Mouse (Mus musculus): ENCODE results near the gene AY074887. TPM values are rescaled to one million over a fixed set of nuclear protein-coding genes. Genes with fewer than 3 reads are reported as not detected.

Gene AY074887
- polyA plus RNA-seq (2014; fragmentation: Nextera tagmentation; extraction: Ambion mirVana), result 0.79 and 0.81 TPM in 2 replicates

DNA sequence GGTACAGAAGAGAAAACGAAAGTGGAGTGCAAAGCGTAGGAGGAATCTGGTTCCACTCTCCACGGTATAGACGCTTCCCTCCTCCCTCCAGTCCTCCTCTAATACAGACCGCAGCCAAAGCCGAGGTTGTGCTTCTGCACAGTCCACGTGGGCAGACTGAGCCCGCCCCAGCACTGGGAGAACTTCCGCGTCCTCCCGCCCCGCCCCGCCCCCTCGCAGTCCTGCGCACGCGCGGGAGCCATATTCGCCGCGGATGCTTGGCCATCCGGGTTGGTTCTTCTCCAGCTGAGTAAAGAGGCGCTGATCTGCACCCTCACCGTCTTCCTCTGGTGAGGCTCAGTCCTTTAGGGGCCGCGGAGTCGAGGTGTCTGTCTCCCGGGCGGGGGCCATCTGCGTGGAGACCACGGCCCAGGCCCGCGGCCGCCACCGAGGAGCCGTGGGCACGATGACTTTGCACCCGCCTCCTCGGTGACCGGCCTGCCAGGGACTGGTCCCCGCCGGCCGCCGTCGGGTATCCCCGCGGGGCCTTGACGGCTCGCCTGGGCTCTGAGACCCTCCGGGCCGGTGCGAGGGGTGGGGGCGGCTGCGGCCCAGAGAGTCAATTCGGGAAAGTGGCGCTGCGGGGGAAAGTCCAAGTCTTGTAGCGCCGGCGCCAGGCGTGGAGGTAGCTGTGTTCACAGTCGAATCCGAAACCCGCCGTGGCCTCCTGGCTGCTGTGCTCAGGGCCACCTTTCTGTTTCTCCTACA lies at the start of gene AY074887, which contains the start of gene Psma4:
AY074887 (minus strand) TSS at position 424 of the 747 bp plus-strand sequence.
Psma4 (plus strand) TSS at position 216 of the 747 bp plus-strand sequence.
- Histone ChIP-seq H3K9me3 (ENCODE audit: control insufficient read depth, low read length) (no peaks in the 10 kb centered on the region), H3K9ac (ENCODE audit: low read length) (peak within 1 kb of the TSS; percentile 87), H3K27ac (ENCODE audit: low read depth, low read length) (peak within 1 kb of the TSS; percentile 82), H3K4me2 (peak within 1 kb of the TSS; percentile 76), H3K4me3 (ENCODE audit: low read depth, low read length) (peak within 1 kb of the TSS; percentile 85), H3K36me3 (ENCODE audit: control insufficient read depth, insufficient read depth, low read length) (peaks cover 7% of the 10 kb centered on the region; the same call in 1 of the 2 replicates), H3K27me3 (ENCODE audit: control insufficient read depth, insufficient read depth, low read length) (no peaks in the 10 kb centered on the region), H3K4me1 (ENCODE audit: control insufficient read depth, insufficient read depth, low read length) (peaks cover 9% of the 10 kb centered on the region)
- under 1% methylated on average over 57 of the region's 65 CpGs for WGBS
- ATAC-seq (ENCODE audit: low FRiP score) (peak; percentile 100), DNase-seq (ENCODE audit: low spot score, missing footprints) (peak; percentile 100)

DNA sequence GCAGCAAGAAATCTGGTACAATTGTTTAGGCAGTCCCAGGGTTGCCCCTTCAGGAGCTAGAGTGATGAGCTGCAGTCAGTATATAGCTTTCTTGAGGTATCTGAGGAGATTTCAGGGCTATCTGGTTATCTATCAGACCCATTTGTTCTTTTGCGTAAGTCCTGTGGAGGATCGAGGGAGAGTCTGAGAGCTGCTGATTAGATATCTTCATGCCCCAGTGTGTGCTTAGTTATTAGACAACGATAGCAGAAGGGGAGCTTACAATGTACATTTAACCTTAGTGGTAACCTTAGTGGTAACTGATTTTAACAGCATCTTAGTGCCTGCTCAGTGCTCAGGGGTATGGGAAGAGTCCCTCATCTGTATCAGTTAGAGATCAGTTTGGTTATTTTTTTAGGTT lies 44.8 kb upstream of the AY074887 start:
- Histone ChIP-seq H3K4me3 (ENCODE audit: low read depth, low read length) (no peak overlapping the region), H3K36me3 (ENCODE audit: control insufficient read depth, insufficient read depth, low read length) (no peaks in the 10 kb centered on the region), H3K4me1 (ENCODE audit: control insufficient read depth, insufficient read depth, low read length) (no peaks in the 10 kb centered on the region), H3K27ac (ENCODE audit: low read depth, low read length) (no peak overlapping the region), H3K27me3 (ENCODE audit: control insufficient read depth, insufficient read depth, low read length) (no peaks in the 10 kb centered on the region), H3K9me3 (ENCODE audit: control insufficient read depth, low read length) (no peaks in the 10 kb centered on the region), H3K4me2 (no peak overlapping the region), H3K9ac (ENCODE audit: low read length) (no peak overlapping the region)
- ATAC-seq (ENCODE audit: low FRiP score) (no peak), DNase-seq (ENCODE audit: low spot score, missing footprints) (peak; percentile 17)
- WGBS, result 86% methylated on average over 3 of the region's 3 CpGs

DNA sequence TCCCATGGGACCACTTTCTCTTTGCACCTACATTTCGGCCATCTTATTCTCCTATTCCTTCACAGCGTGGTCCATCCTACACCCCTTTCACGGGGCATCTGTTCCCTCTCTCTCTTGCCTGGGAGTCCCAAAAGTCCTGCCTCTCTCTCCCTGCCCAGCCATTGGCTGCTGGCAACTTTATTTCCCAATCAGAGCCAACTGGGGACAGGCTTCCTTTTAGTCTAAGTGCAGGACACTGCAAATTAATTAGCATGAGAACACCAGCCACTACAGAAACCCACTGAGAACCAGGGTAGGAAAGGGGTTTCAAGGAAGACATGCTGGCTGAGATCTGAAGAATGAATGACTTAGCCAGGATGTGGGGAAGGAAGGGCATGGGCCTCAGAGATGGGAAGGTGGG lies 43.6 kb upstream of the AY074887 start:
- H3K9me3 ChIP-seq (ENCODE audit: control insufficient read depth, low read length), result no peaks in the 10 kb centered on the region
- no peaks in the 10 kb centered on the region for H3K27me3 ChIP-seq (ENCODE audit: control insufficient read depth, insufficient read depth, low read length)
- H3K36me3 ChIP-seq (ENCODE audit: control insufficient read depth, insufficient read depth, low read length), result no peaks in the 10 kb centered on the region
- 36% methylated on average over 3 of the region's 3 CpGs for WGBS
- DNase-seq (ENCODE audit: low spot score, missing footprints) (no peak), ATAC-seq (ENCODE audit: low FRiP score) (no peak)
- no peak overlapping the region for H3K4me2 ChIP-seq
- H3K9ac ChIP-seq (ENCODE audit: low read length), result no peak overlapping the region
- no peak overlapping the region for H3K27ac ChIP-seq (ENCODE audit: low read depth, low read length)
- no peaks in the 10 kb centered on the region for H3K4me1 ChIP-seq (ENCODE audit: control insufficient read depth, insufficient read depth, low read length)
- H3K4me3 ChIP-seq (ENCODE audit: low read depth, low read length), result no peak overlapping the region

DNA sequence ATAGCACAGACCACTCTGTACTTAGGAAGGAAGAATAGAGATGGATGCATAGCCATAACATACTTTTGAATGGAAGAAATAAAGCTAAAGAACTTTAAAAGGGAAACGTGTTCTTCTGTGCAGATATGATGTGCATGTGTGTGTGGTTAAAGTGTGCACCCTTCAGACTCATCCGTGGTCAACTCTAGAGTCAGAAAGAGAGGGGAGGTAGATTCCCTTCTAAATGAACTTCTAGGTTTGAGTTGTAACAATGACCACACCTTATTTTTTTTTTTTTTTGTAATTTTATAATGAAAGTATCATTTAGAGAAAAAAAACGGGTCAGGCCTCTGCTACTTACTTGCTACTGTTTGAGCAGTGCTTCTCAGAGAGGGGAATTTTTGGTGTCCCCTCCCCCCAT lies 39.6 kb upstream of the AY074887 start:
- DNase-seq (ENCODE audit: low spot score, missing footprints) (no peak), ATAC-seq (ENCODE audit: low FRiP score) (no peak)
- Histone ChIP-seq H3K36me3 (ENCODE audit: control insufficient read depth, insufficient read depth, low read length) (no peaks in the 10 kb centered on the region), H3K27ac (ENCODE audit: low read depth, low read length) (no peak overlapping the region), H3K9ac (ENCODE audit: low read length) (no peak overlapping the region), H3K4me3 (ENCODE audit: low read depth, low read length) (no peak overlapping the region), H3K4me1 (ENCODE audit: control insufficient read depth, insufficient read depth, low read length) (no peaks in the 10 kb centered on the region), H3K9me3 (ENCODE audit: control insufficient read depth, low read length) (no peaks in the 10 kb centered on the region), H3K4me2 (no peak overlapping the region), H3K27me3 (ENCODE audit: control insufficient read depth, insufficient read depth, low read length) (no peaks in the 10 kb centered on the region)
- WGBS, result 85% methylated on average over 3 of the region's 3 CpGs

DNA sequence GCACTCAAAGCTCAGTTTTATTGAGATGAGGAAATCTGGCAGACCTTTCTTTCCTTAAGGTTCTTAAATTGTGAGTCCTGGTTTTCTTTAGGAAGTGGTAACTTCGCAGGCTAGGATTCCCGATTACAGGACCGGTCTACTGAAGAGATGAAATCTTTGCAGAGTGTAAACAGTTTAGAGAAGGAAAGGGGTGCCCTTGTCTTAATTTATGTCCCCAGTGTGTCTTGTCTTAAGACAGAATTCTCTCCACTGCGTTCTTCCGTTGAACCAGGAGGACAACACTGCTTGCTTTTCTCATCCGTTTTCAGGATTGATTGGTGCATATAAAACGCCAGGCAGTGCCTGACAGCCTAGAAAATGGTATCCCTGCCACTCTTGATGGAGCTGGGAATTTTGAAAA lies 31.6 kb upstream of the AY074887 start:
- H3K4me2 ChIP-seq, result peak overlapping the region; percentile 89
- ATAC-seq (ENCODE audit: low FRiP score), result no peak
- peak; percentile 91 for DNase-seq (ENCODE audit: low spot score, missing footprints)
- H3K36me3 ChIP-seq (ENCODE audit: control insufficient read depth, insufficient read depth, low read length), result no peaks in the 10 kb centered on the region
- H3K27me3 ChIP-seq (ENCODE audit: control insufficient read depth, insufficient read depth, low read length), result peaks cover 13% of the 10 kb centered on the region
- no peaks in the 10 kb centered on the region for H3K9me3 ChIP-seq (ENCODE audit: control insufficient read depth, low read length)
- H3K9ac ChIP-seq (ENCODE audit: low read length), result no peak overlapping the region
- H3K4me1 ChIP-seq (ENCODE audit: control insufficient read depth, insufficient read depth, low read length), result peaks cover 10% of the 10 kb centered on the region; the same call in 1 of the 2 replicates
- H3K27ac ChIP-seq (ENCODE audit: low read depth, low read length), result no peak overlapping the region
- peak overlapping the region; percentile 59; the same call in 1 of the 2 replicates for H3K4me3 ChIP-seq (ENCODE audit: low read depth, low read length)
- WGBS, result 7% methylated on average over 7 of the region's 7 CpGs

DNA sequence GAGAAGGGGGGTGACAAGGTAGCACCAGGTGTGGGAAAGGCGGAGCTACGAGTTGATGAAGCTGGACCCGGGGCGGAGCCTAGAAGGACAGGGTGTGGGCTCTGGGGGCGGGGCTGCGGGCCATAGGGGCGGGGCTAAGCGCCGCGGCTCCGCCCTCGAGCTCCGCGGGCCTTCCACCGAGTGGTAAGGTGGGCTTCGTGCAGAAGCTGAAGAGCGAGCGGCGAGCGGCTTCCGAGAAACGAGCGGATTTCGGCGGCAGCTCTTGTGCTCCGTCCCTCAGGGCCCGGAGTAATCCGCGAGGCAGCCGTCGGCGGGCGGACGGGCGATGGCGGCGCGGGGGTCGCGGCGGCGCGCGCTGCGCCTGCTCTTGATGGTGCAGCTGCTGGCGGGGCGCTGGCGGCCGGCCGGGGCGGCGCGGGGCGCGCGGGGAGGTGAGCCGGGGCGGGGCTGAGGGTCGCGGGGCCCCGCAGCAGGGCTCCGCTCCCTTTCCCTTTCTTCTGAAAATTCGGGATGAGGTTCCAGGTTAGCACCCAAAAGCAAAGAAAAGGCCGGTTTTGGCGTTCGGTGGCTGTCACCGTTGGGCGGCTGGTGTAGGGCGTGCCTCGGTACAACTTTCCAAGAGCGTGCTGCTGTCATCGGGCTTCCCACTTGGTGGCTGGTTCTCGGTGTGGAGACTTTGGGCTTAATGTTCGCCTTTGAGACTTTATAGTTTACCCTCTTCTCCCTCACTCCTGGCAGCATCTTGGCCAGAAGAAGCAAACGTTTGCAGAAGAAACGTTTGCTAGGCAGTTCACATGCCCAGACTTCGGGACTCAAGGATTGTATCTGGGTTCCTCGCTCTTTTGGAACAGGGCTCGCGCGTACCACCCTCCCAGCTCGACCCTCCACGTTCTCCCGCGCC lies 30.7 kb upstream of the AY074887 start:
- H3K9ac ChIP-seq (ENCODE audit: low read length), result peak overlapping the region; percentile 58
- peaks cover 13% of the 10 kb centered on the region for H3K27me3 ChIP-seq (ENCODE audit: control insufficient read depth, insufficient read depth, low read length)
- no peaks in the 10 kb centered on the region for H3K9me3 ChIP-seq (ENCODE audit: control insufficient read depth, low read length)
- peak overlapping the region; percentile 59 for H3K4me3 ChIP-seq (ENCODE audit: low read depth, low read length)
- H3K36me3 ChIP-seq (ENCODE audit: control insufficient read depth, insufficient read depth, low read length), result no peaks in the 10 kb centered on the region
- WGBS, result under 1% methylated on average over 79 of the region's 85 CpGs
- peaks cover 10% of the 10 kb centered on the region; the same call in 1 of the 2 replicates for H3K4me1 ChIP-seq (ENCODE audit: control insufficient read depth, insufficient read depth, low read length)
- ATAC-seq (ENCODE audit: low FRiP score), result peak; percentile 92
- peak; percentile 99 for DNase-seq (ENCODE audit: low spot score, missing footprints)
- H3K27ac ChIP-seq (ENCODE audit: low read depth, low read length), result peak overlapping the region; percentile 20; the same call in 1 of the 2 replicates
- H3K4me2 ChIP-seq, result peak overlapping the region; percentile 89

DNA sequence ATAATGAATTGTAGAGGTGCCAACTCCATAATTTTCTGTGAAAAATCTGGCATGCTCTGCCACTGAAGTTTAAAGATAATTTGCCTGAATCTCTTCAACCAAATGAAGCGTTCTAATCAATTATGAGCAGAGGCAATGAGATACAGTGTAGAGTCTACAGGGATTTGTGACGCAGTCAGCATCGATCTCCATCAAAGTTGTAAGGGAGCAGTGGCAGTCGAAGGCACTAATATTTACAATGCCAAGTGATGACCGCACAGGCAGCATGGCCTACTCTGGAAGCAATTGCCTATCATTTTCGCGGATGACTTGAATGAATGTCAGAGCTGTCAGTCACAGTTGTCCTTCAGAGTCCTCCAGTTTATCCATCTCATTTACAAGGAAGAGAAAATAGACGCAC lies 29.9 kb upstream of the AY074887 start, which contains the start of gene Chrna5:
Chrna5 (plus strand) TSS at position 207 of the 400 bp plus-strand sequence.
- no peaks in the 10 kb centered on the region for H3K36me3 ChIP-seq (ENCODE audit: control insufficient read depth, insufficient read depth, low read length)
- peak within 1 kb of the TSS; percentile 20; the same call in 1 of the 2 replicates for H3K27ac ChIP-seq (ENCODE audit: low read depth, low read length)
- H3K4me1 ChIP-seq (ENCODE audit: control insufficient read depth, insufficient read depth, low read length), result peaks cover 10% of the 10 kb centered on the region; the same call in 1 of the 2 replicates
- peak within 1 kb of the TSS; percentile 89 for H3K4me2 ChIP-seq
- 56% methylated on average over 8 of the region's 8 CpGs for WGBS
- H3K4me3 ChIP-seq (ENCODE audit: low read depth, low read length), result peak within 1 kb of the TSS; percentile 59
- peak; percentile 60 for ATAC-seq (ENCODE audit: low FRiP score)
- no peaks in the 10 kb centered on the region for H3K9me3 ChIP-seq (ENCODE audit: control insufficient read depth, low read length)
- DNase-seq (ENCODE audit: low spot score, missing footprints), result peak; percentile 85
- peak within 1 kb of the TSS; percentile 58 for H3K9ac ChIP-seq (ENCODE audit: low read length)
- peaks cover 13% of the 10 kb centered on the region for H3K27me3 ChIP-seq (ENCODE audit: control insufficient read depth, insufficient read depth, low read length)

DNA sequence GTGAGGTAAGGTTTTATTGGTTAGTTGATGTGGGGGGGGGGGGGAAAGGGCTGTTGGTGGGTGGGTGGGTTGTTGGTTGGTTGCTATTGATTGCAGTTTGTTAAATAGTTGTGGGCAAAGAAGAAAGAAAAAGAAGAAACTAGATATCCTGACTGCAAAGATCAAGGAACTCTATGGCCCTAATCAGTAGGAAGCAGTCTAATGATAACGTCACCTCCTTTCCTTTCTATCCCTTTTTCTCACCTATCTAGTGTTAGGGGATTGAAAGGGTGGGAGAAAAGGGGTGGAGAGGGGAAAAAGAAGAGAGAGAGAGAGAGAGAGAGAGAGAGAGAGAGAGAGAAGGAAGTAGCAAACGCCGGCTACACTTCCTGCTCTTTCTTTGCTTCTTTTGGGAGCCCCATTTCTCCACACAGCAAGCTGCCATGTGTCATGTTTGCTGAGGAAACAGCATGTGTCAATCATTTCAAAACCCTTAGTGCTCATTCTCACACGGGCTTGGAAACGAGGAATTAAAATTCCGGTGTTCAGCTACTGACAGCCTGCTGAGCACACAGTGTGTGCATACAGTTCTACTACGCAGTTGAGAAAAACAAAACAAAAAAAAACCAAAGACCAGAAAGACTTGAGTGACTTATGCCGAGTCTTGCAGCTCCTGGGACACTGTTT lies 19.3 kb upstream of the AY074887 start:
- H3K36me3 ChIP-seq (ENCODE audit: control insufficient read depth, insufficient read depth, low read length), result no peaks in the 10 kb centered on the region
- ATAC-seq (ENCODE audit: low FRiP score) (no peak), DNase-seq (ENCODE audit: low spot score, missing footprints) (no peak)
- peaks cover 4% of the 10 kb centered on the region; the same call in 1 of the 2 replicates for H3K4me1 ChIP-seq (ENCODE audit: control insufficient read depth, insufficient read depth, low read length)
- no peak overlapping the region for H3K27ac ChIP-seq (ENCODE audit: low read depth, low read length)
- WGBS, result 74% methylated on average over 8 of the region's 8 CpGs
- H3K9ac ChIP-seq (ENCODE audit: low read length), result no peak overlapping the region
- H3K9me3 ChIP-seq (ENCODE audit: control insufficient read depth, low read length), result no peaks in the 10 kb centered on the region
- H3K4me2 ChIP-seq, result no peak overlapping the region
- no peak overlapping the region for H3K4me3 ChIP-seq (ENCODE audit: low read depth, low read length)
- H3K27me3 ChIP-seq (ENCODE audit: control insufficient read depth, insufficient read depth, low read length), result no peaks in the 10 kb centered on the region

Data from midbrain, embryonic 11.5 days (tissue).